Mouse (Mus musculus) liver, embryonic 11.5 days (tissue): ENCODE data around the gene Phykpl. TPM values are rescaled to one million over a fixed set of nuclear protein-coding genes. Genes with fewer than 3 reads are reported as not detected.
"Not testable (repeated sequence)": the region's sequence is repeated elsewhere in the genome, so short reads cannot be mapped to it uniquely, and the experiment has no call there.

Experiments
- ATAC-seq: fragments of 200-750 bp; cut with Nextera tagmentation; replicated peaks from 2 replicates; pipeline ENCODE4 v1.8.0; 2017; ENCODE audit warnings: moderate number of reproducible peaks, mild to moderate bottlenecking, moderate TSS enrichment, moderate library complexity; ENCODE audit not compliant: low FRiP score
- DNase-seq: peaks from one replicate; pipeline ENCODE4 v3.0.0-alpha.2; 2017; ENCODE audit warnings: low spot score
- H3K27ac ChIP-seq: fragments of 300-500 bp; sonication (generic); 2 replicates; pipeline ENCODE4 v1.5.1; 2014; ENCODE audit warnings: mild to moderate bottlenecking, low read depth, low read length, control low read depth
- H3K27me3 ChIP-seq: fragments of 300-500 bp; sonication (generic); replicated peaks from 2 replicates; pipeline ENCODE4 v1.6.1; 2014; ENCODE audit warnings: low read length, mixed read lengths; ENCODE audit not compliant: control insufficient read depth, insufficient read depth
- H3K36me3 ChIP-seq: fragments of 300-500 bp; sonication (generic); 2 replicates; pipeline ENCODE4 v1.6.1; 2014; ENCODE audit warnings: mild to moderate bottlenecking, low read length, moderate library complexity, mixed read lengths; ENCODE audit not compliant: control insufficient read depth, insufficient read depth
- H3K4me1 ChIP-seq: fragments of 300-500 bp; sonication (generic); replicated peaks from 2 replicates; pipeline ENCODE4 v1.6.1; 2014; ENCODE audit warnings: low read length, mixed read lengths; ENCODE audit not compliant: control insufficient read depth, insufficient read depth
- H3K4me2 ChIP-seq: fragments of 300-500 bp; sonication (generic); 2 replicates; pipeline ENCODE4 v1.6.1; 2014; ENCODE audit warnings: mild to moderate bottlenecking, control low read depth, moderate library complexity
- H3K4me3 ChIP-seq: fragments of 300-500 bp; sonication (generic); 2 replicates; pipeline ENCODE4 v1.5.1; 2014; ENCODE audit warnings: low read depth, low read length, control low read depth
- H3K9ac ChIP-seq: fragments of 300-500 bp; sonication (generic); 2 replicates; pipeline ENCODE4 v1.6.1; 2014; ENCODE audit warnings: low read depth, low read length, control low read depth
- H3K9me3 ChIP-seq: fragments of 300-500 bp; sonication (generic); 2 replicates; pipeline ENCODE4 v1.6.1; 2016; ENCODE audit warnings: low read length, inconsistent platforms, mixed read lengths; ENCODE audit not compliant: control insufficient read depth
- WGBS: fragments of 180-500 bp; shearing (Covaris S2); extraction: QIAGEN DNeasy Blood & Tissue Kit; methylation state at CpG from one replicate; pipeline ENCODE4 v1.1.7; 2014; 5-methylcytosine and 5-hydroxymethylcytosine counted together
- polyA plus RNA-seq: library from polyadenylated mRNA; unstranded; fragments of >200 nt; fragmentation: Nextera tagmentation; extraction: Ambion mirVana; gene quantifications from 2 replicates; pipeline ENCODE4 v1.2.1, GENCODE M21; 2014

Phykpl gene
- polyA plus RNA-seq, 1 experiment from 2014 or later, result 28.6 TPM

DNA sequence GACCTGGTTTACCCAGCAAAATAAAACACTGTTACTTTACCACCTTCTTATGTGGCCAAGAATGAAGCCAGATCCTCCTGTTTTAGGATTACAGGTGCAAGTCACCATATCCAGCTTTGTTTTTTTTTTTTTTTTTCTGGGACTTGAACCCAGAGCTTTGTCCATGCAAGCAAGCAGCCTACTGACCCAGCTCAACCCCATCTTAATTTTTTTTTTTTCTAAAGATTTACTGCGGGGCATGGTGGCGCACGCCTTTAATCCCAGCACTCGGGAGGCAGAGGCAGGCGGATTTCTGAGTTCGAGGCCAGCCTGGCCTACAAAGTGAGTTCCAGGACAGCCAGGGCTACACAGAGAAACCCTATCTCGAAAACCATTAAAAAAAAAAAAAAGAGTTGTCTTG lies 31.6 kb downstream of the Phykpl start:
- peak overlapping the region; percentile 63 for H3K4me2 ChIP-seq
- not testable (repeated sequence) for ATAC-seq, H3K9me3 ChIP-seq, H3K36me3 ChIP-seq, H3K27me3 ChIP-seq, DNase-seq
- peaks cover 15% of the 10 kb centered on the region for H3K4me1 ChIP-seq
- peak overlapping the region; percentile 33; the same call in 1 of the 2 replicates for H3K4me3 ChIP-seq
- peak overlapping the region; percentile 71 for H3K9ac ChIP-seq
- 86% methylated on average over 7 of the region's 7 CpGs for WGBS
- peak overlapping the region; percentile 77 for H3K27ac ChIP-seq

DNA sequence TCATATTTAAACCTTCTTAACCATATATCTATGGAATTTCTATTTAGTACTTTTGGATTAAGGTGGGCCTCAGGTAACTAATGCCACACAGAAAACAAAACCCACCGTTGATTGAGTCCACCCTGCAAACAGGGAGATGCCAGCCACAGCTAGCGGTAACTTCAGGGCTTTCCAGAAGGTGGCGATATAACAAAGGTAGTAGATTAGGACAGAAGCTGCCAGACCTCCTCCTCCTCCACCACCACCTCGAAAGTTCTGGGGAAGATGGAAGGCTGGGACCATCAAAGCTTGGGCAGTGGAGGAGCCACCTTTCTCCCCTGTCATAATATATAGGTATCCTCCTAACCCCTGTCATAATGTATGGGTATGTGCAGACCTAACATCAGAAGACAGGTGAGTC lies 33.1 kb downstream of the Phykpl start:
- Histone ChIP-seq H3K27ac (no peak overlapping the region), H3K27me3 (no peaks in the 10 kb centered on the region), H3K36me3 (peaks cover 11% of the 10 kb centered on the region; the same call in 1 of the 2 replicates), H3K9ac (no peak overlapping the region), H3K4me2 (no peak overlapping the region), H3K4me3 (no peak overlapping the region), H3K9me3 (no peaks in the 10 kb centered on the region), H3K4me1 (peaks cover 21% of the 10 kb centered on the region)
- 4% methylated on average over 4 of the region's 4 CpGs for WGBS
- ATAC-seq (no peak), DNase-seq (no peak)

DNA sequence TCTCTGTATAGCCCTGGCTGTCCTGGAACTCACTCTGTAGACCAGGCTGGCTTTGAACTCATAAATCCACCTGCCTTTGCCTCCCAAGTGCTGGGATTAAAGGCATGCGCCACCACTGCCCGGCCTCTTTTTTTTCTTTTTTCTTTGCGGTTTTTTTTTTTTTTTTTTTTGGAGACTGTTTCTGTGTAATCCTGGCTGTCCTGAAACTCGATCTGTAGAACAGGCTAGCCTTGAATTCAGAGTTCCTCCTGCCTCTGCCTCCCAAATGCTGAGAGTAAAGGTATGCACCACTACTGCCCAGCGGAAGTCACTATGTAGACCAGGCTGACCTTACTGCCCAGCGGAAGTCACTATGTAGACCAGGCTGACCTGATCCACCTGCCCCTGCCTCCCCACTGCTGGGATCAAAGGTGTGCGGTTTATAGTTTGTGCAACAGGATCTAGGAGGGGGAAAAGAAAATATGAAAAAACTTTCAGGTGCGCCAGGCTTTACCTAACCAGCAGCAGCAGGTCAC lies 34.4 kb downstream of the Phykpl start:
- 35% methylated on average over 8 of the region's 8 CpGs for WGBS
- peak overlapping the region; percentile 80 for H3K4me3 ChIP-seq
- H3K4me1 ChIP-seq, result peaks cover 21% of the 10 kb centered on the region
- H3K4me2 ChIP-seq, result peak overlapping the region; percentile 90
- H3K27me3 ChIP-seq, result no peaks in the 10 kb centered on the region
- ATAC-seq, result peak; percentile 30
- peak overlapping the region; percentile 44; the same call in 1 of the 2 replicates for H3K9ac ChIP-seq
- H3K36me3 ChIP-seq, result peaks cover 24% of the 10 kb centered on the region
- no peak for DNase-seq
- H3K9me3 ChIP-seq, result no peaks in the 10 kb centered on the region
- H3K27ac ChIP-seq, result 0 out of 2 replicates have a peak overlapping the region, but pooled peaks have one; percentile 28

DNA sequence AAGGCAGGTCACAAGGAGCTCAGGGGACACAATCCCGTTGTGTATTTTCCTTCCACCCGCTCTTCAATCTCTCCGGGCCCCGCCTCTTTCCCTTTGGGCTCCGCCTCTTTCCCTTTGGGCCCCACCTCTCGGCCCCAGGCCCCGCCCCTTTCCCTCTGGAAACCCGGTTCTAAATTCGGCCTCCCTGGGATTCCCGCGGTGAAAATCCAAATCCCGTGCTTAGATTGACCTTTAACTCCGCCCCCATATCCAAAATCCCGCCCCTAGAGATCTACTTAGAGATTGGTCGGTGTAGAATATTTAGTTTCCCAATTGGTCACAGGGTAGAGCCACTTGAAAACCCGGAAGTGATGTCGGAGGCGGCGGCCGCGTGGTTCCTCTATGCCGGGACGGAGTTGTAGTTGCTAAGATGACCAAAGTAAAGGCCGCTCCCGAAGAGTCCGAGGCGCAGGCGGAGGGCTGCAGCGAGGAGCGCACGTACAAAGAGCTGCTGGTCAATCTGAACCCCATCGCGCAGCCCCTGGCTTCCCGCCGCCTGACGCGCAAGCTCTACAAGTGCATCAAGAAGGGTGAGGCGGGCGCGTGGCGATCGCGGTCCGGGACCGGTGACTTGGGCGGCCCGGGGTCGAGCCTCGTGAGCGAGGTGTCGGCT lies 35.0 kb downstream of the Phykpl start, which contains the start of gene Nhp2:
TSS of gene Nhp2 (plus strand) at position 327 of the 652 bp plus-strand sequence.
- Histone ChIP-seq H3K9ac (peak within 1 kb of the TSS; percentile 78), H3K4me2 (peak within 1 kb of the TSS; percentile 90), H3K4me1 (peaks cover 21% of the 10 kb centered on the region), H3K36me3 (peaks cover 29% of the 10 kb centered on the region), H3K27me3 (no peaks in the 10 kb centered on the region), H3K27ac (peak within 1 kb of the TSS; percentile 28), H3K9me3 (no peaks in the 10 kb centered on the region), H3K4me3 (peak within 1 kb of the TSS; percentile 80)
- under 1% methylated on average over 51 of the region's 51 CpGs for WGBS
- DNase-seq (peak; percentile 96), ATAC-seq (peak; percentile 85)

DNA sequence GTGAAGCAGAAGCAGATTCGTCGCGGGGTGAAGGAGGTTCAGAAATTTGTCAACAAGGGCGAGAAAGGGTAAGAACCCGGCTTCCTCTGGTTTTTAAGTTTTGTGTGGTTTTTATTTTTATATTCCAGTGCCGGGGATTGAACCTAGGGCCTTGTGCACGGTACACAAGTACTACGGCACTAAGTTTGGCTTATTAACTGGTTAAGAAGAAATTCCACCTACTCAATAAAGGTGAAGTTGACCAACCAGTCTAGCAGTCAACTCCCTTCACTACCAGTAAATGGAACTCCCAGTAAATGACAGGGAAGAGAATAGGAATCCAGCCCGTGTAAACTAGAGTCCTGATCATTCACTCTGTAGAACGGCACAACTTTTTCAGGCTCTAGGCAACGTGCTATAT lies 35.5 kb downstream of the Phykpl start:
- ATAC-seq (no peak), DNase-seq (no peak)
- Histone ChIP-seq H3K4me3 (peak overlapping the region; percentile 80), H3K27me3 (no peaks in the 10 kb centered on the region), H3K4me1 (peaks cover 22% of the 10 kb centered on the region), H3K4me2 (peak overlapping the region; percentile 90), H3K36me3 (peaks cover 31% of the 10 kb centered on the region), H3K9me3 (no peaks in the 10 kb centered on the region), H3K9ac (peak overlapping the region; percentile 78), H3K27ac (peak overlapping the region; percentile 28; the same call in 1 of the 2 replicates)
- under 1% methylated on average over 11 of the region's 11 CpGs for WGBS

DNA sequence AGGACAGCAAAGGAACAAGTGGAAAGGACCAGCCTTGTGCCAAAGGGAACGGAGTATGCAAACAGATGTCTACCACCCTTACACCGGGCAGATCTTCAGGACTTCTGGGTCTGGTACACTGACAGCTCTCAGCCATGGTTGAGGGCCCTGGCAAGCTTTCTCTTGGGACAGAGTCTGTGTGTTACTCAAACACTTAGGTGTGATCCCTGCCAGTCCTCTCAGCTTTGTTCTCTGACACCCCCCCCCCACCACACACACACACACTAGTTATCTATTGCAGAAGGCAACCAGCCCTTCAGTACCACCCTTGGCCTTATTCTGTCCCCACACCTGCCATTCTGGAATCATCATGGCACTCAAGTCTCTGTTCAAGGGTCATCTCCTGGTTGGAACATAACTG lies 37.2 kb downstream of the Phykpl start:
- H3K36me3 ChIP-seq, result peaks cover 42% of the 10 kb centered on the region
- H3K9ac ChIP-seq, result 0 out of 2 replicates have a peak overlapping the region, but pooled peaks have one; percentile 26
- H3K4me2 ChIP-seq, result peak overlapping the region; percentile 90
- H3K27ac ChIP-seq, result no peak overlapping the region
- H3K27me3 ChIP-seq, result no peaks in the 10 kb centered on the region
- no peaks in the 10 kb centered on the region for H3K9me3 ChIP-seq
- WGBS, result 84% methylated on average over 2 of the region's 2 CpGs
- DNase-seq (no peak), ATAC-seq (no peak)
- H3K4me3 ChIP-seq, result peak overlapping the region; percentile 80; the same call in 1 of the 2 replicates
- H3K4me1 ChIP-seq, result peaks cover 22% of the 10 kb centered on the region

DNA sequence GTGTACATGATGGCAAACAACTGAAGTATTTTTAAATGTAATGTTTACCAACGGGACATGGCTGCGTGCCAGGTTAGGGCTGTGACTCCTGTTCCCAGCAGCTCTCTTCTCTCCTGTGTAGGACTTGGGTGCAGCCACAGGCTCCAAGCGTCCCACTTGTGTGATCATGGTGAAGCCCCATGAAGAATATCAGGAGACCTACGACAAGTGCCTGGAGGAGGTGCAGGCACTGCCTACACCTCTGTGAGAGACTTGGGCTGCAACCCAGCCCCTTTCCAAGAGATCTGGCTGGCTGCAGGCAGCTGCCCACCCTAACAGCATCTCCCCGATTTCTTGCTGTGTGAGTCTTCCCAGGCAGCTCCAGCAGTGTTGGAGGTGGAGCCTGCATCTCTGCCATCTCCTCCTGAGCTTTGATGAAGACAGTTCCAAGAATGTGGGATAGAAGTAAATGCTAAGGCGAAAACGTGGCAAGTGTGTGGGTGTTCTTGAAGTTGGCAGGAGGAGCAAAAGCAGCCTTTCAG lies 38.5 kb downstream of the Phykpl start:
- Histone ChIP-seq H3K4me1 (peaks cover 22% of the 10 kb centered on the region), H3K4me3 (no peak overlapping the region), H3K4me2 (no peak overlapping the region), H3K9ac (no peak overlapping the region), H3K27me3 (no peaks in the 10 kb centered on the region), H3K36me3 (peaks cover 48% of the 10 kb centered on the region), H3K27ac (no peak overlapping the region), H3K9me3 (no peaks in the 10 kb centered on the region)
- ATAC-seq (no peak), DNase-seq (no peak)
- 87% methylated on average over 7 of the region's 7 CpGs for WGBS

DNA sequence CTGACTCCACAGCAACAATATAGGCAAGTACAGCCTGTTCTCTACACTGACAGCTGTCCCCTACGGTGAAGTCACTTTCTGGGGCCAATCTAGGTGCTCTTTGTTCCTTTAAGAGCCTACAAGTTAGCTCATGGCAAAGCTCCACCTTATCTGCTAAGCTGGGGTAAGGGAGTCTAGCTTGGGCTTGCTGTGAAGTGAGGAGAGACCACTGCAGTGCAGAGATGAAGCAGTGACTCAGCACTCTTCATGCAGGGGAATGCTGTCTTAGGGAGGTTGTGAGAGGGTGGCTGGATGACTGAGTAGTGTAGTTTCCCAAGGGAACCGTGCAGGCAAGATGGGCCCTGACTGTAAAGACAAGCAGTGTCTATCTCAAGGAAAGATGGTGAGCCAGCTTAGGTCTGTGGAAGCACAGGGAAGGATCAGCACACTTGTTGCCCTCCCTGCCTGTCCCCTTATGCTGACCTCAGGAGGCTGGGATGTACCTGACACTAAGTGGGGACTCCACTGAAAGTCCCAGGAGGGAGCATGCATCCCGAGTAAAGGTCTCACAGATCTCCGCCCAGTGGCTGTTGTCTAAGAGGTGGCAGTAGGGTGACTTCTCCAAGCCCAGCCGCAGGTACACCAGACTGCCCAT lies 40.7 kb downstream of the Phykpl start:
- no peak overlapping the region for H3K4me3 ChIP-seq
- H3K9me3 ChIP-seq, result no peaks in the 10 kb centered on the region
- peak overlapping the region; percentile 21; the same call in 1 of the 2 replicates for H3K4me2 ChIP-seq
- WGBS, result 75% methylated on average over 5 of the region's 5 CpGs
- no peaks in the 10 kb centered on the region for H3K27me3 ChIP-seq
- H3K4me1 ChIP-seq, result peaks cover 27% of the 10 kb centered on the region
- ATAC-seq, result peak; percentile 80
- H3K36me3 ChIP-seq, result peaks cover 56% of the 10 kb centered on the region
- H3K27ac ChIP-seq, result peak overlapping the region; percentile 40; the same call in 1 of the 2 replicates
- H3K9ac ChIP-seq, result 0 out of 2 replicates have a peak overlapping the region, but pooled peaks have one; percentile 8
- DNase-seq, result no peak
